ENCODE assay signal across 16 mouse cellular contexts in genomic region chr8:77086036-77086435, GRCm38 (mm10).
DNase-seq lines count a peak whose midpoint lies in the region; ATAC-seq and TF ChIP-seq lines count a peak whose summit lies in the region.
"Had no signal": no experiment of that assay in that cellular context is flagged by ENCODE, and none has a peak within 500 bp of the region (broad histone marks: within the 10 kb centered on the region; RNA-seq: fewer than 3 reads in every experiment).

No protein-coding gene starts in this region.

- TF ChIP-seq CTCF in intestine, postnatal 0 days (IDR thresholded peaks at IDR 0.05; ENCODE audit: low read depth): no peak

- H3K27ac ChIP-seq in intestine, postnatal 0 days (ENCODE audit: low read depth, low read length): no peak overlapping the region
- H3K27ac ChIP-seq: liver, embryonic 15.5 days; midbrain, embryonic 15.5 days; neural tube, embryonic 13.5 days had no signal

- H3K4me1 ChIP-seq in intestine, postnatal 0 days (replicated peaks; ENCODE audit: control insufficient read depth, insufficient read depth, low read length): no peaks in the 10 kb centered on the region
- H3K4me1 ChIP-seq: liver, embryonic 15.5 days; midbrain, embryonic 15.5 days; neural tube, embryonic 13.5 days had no signal

- peak; percentile 11 to 59 for DNase-seq in frontal cortex, adult 2 months (ENCODE audit: extremely low spot score in 1 of 2, low spot score in 1 of 2)
- no peak for DNase-seq in frontal cortex, postnatal 14 days (ENCODE audit: low spot score in 2 of 2)
- peak; percentile 29 for DNase-seq in NIH3T3 (ENCODE audit: low read depth)
- peak; percentile 39 for DNase-seq in layer of hippocampus, adult 9-11 months
- DNase-seq in right cerebral cortex, adult 18-20 months: peak; percentile 43
- DNase-seq in adrenal gland, adult 18-20 months (ENCODE audit: low spot score in 2 of 2): no peak
- DNase-seq: B cell, adult 2 months; cerebellum, adult 8-10 months; kidney, adult 11 months; lung, postnatal 4 days had no signal

- H3K4me3 ChIP-seq in intestine, postnatal 0 days (ENCODE audit: low read depth, low read length): no peak overlapping the region
- H3K4me3 ChIP-seq: liver, embryonic 15.5 days; midbrain, embryonic 15.5 days; neural tube, embryonic 13.5 days had no signal

- no peaks in the 10 kb centered on the region for H3K9me3 ChIP-seq in intestine, postnatal 0 days (ENCODE audit: control insufficient read depth)
- H3K9me3 ChIP-seq: liver, embryonic 15.5 days; midbrain, embryonic 15.5 days; neural tube, embryonic 13.5 days had no signal

- H3K27me3 ChIP-seq in intestine, postnatal 0 days (replicated peaks; ENCODE audit: control insufficient read depth, insufficient read depth, low read length): no peaks in the 10 kb centered on the region
- H3K27me3 ChIP-seq: liver, embryonic 15.5 days; midbrain, embryonic 15.5 days; neural tube, embryonic 13.5 days had no signal

- ATAC-seq in intestine, postnatal 0 days: no peak
- no peak for ATAC-seq in granulocyte monocyte progenitor cell, adult 5-6 weeks (replicated peaks; ENCODE audit: poor library complexity, severe bottlenecking)
- ATAC-seq: forebrain, embryonic 16.5 days; midbrain, embryonic 15.5 days had no signal

- H3K9ac ChIP-seq in intestine, postnatal 0 days (ENCODE audit: low read depth, low read length): no peak overlapping the region
- H3K9ac ChIP-seq: liver, embryonic 15.5 days; midbrain, embryonic 15.5 days; neural tube, embryonic 13.5 days had no signal

- WGBS in intestine, postnatal 0 days: 67% methylated on average over 8 of the region's 8 CpGs

- no peaks in the 10 kb centered on the region for H3K36me3 ChIP-seq in intestine, postnatal 0 days (ENCODE audit: control insufficient read depth, insufficient read depth)
- H3K36me3 ChIP-seq: liver, embryonic 15.5 days; midbrain, embryonic 15.5 days; neural tube, embryonic 13.5 days had no signal

- H3K4me2 ChIP-seq in intestine, postnatal 0 days (replicated peaks; ENCODE audit: low read depth): no peak overlapping the region
- H3K4me2 ChIP-seq: liver, embryonic 15.5 days; midbrain, embryonic 15.5 days; neural tube, embryonic 13.5 days had no signal

Comparison
In these comparisons a context has a peak if more than half of its experiments do, and no peak if none do; other contexts are left out.
1. DNase-seq: peak in frontal cortex, adult 2 months (2 of 2), NIH3T3 (single experiment), layer of hippocampus, adult 9-11 months (single experiment) and right cerebral cortex, adult 18-20 months (single experiment); none in frontal cortex, postnatal 14 days (0 of 2) and adrenal gland, adult 18-20 months (0 of 2).